Mouse (Mus musculus) megakaryocyte, embryonic 14.5 days (primary cell): ENCODE measurements around the gene Rab1a.

Experiments used
- FLI1 ChIP-seq: IDR thresholded peaks from 2 replicates; pipeline ENCODE4 v1.6.1; 2012; ENCODE audit warnings: low read length, inconsistent platforms, mixed read lengths
- GATA1 ChIP-seq: IDR thresholded peaks from 3 replicates; pipeline ENCODE4 v1.6.1; 2012; ENCODE audit warnings: mixed read lengths, low read length, inconsistent platforms, borderline replicate concordance

DNA sequence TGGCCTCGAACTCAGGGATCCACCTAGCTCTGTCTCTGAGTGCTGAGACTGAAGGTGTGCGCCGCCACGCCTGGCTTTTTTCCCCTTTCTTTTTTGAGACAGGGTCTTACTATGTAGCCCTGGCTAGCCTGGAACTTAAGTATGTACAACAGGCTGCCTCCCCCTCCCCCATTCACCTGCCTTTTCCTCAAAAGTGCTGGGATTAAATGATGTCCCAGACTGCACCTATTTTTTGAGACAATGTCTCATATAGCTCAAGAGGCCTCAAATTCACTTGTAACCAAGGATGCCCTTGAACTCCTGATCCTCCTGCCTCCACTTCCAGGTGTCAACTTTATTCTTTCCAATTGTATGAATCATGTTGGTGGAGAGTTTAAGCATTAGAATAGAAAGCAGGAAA is 24.7 kb downstream of the Rab1a start:
- TF ChIP-seq GATA1 (no peak), FLI1 (no peak)
